Mouse (Mus musculus) midbrain, embryonic 14.5 days (tissue): ENCODE data around the gene Tkfc. TPM values are rescaled to one million over a fixed set of nuclear protein-coding genes. Genes with fewer than 3 reads are reported as not detected.
A peak's percentile ranks its signal among the peaks of the same experiment; 100 is the strongest.
"Not testable (repeated sequence)": the region's sequence is repeated elsewhere in the genome, so short reads cannot be mapped to it uniquely, and the experiment has no call there.

Experiments used
- ATAC-seq: fragments of 200-750 bp; cut with Nextera tagmentation; 2 replicates; pipeline ENCODE4 v1.8.0; 2017; ENCODE audit warnings: moderate number of reproducible peaks, moderate library complexity; ENCODE audit not compliant: low FRiP score, low TSS enrichment
- DNase-seq: peaks from one replicate; pipeline ENCODE4 v3.0.0-alpha.2; 2015
- H3K27ac ChIP-seq: fragments of 300-500 bp; sonication (generic); replicated peaks from 2 replicates; pipeline ENCODE4 v1.5.1; 2014; ENCODE audit warnings: mild to moderate bottlenecking, low read depth, low read length, moderate library complexity
- H3K27me3 ChIP-seq: fragments of 300-500 bp; sonication (generic); 2 replicates; pipeline ENCODE4 v1.6.1; 2014; ENCODE audit warnings: low read length, control low read depth, mixed read lengths; ENCODE audit not compliant: control insufficient read depth, insufficient read depth
- H3K36me3 ChIP-seq: fragments of 300-500 bp; sonication (generic); 2 replicates; pipeline ENCODE4 v1.6.1; 2014; ENCODE audit warnings: low read length, control low read depth; ENCODE audit not compliant: control insufficient read depth, insufficient read depth
- H3K4me1 ChIP-seq: fragments of 300-500 bp; sonication (generic); 2 replicates; pipeline ENCODE4 v1.6.1; 2014; ENCODE audit warnings: mild to moderate bottlenecking, antibody characterized with exemption, low read length, control low read depth; ENCODE audit not compliant: control insufficient read depth, insufficient read depth
- H3K4me2 ChIP-seq: fragments of 300-500 bp; sonication (generic); 2 replicates; pipeline ENCODE4 v1.6.1; 2014; ENCODE audit warnings: mild to moderate bottlenecking, low read length, moderate library complexity
- H3K4me3 ChIP-seq: fragments of 300-500 bp; sonication (generic); replicated peaks from 2 replicates; pipeline ENCODE4 v1.5.1; 2014; ENCODE audit warnings: low read depth, low read length
- H3K9ac ChIP-seq: fragments of 300-500 bp; sonication (generic); replicated peaks from 2 replicates; pipeline ENCODE4 v1.6.1; 2014; ENCODE audit warnings: mild to moderate bottlenecking, low read length, moderate library complexity
- H3K9me3 ChIP-seq: fragments of 300-500 bp; sonication (generic); 2 replicates; pipeline ENCODE4 v1.6.1; 2016; ENCODE audit warnings: low read length, control low read depth, mixed read lengths; ENCODE audit not compliant: control insufficient read depth
- WGBS: fragments of 180-500 bp; shearing (Covaris S2); extraction: QIAGEN DNeasy Blood & Tissue Kit; methylation state at CpG from one replicate; pipeline ENCODE4 v1.1.7; 2014; 5-methylcytosine and 5-hydroxymethylcytosine counted together
- polyA plus RNA-seq: library from polyadenylated mRNA; unstranded; fragments of >200 nt; fragmentation: Nextera tagmentation; extraction: Ambion mirVana; gene quantifications from 2 replicates; pipeline ENCODE4 v1.2.1, GENCODE M21; 2014

The Tkfc gene
- polyA plus RNA-seq, 1 experiment from 2014 or later = 27.5 TPM

DNA sequence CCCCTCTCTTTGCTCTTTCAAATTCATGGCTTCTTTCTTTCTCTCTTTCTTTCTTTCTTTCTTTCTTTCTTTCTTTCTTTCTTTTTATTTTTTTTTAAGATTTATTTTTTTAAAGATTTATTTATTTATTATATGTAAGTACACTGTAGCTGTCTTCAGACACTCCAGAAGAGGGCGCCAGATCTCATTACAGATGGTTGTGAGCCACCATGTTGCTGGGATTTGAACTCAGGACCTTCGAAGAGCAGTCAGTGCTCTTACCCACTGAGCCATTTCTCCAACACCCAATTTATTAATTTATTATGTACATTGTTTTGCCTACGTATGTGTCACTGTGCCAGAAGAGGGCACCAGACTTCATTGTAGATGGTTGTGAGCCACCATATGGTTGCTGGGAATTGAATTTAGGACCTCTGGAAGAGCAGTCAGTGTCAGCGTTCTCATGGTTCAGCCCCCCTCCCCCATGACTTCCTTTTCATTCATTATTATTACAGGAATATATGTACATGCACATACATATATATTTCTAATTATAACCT, 47.5 kb downstream of the Tkfc start:
- not testable (repeated sequence) for H3K27me3 ChIP-seq, H3K4me2 ChIP-seq, H3K4me3 ChIP-seq, H3K9ac ChIP-seq, DNase-seq, H3K27ac ChIP-seq, ATAC-seq, H3K9me3 ChIP-seq
- Histone ChIP-seq H3K36me3 (peaks cover 12% of the 10 kb centered on the region), H3K4me1 (peaks cover 18% of the 10 kb centered on the region)
- 77% methylated on average over 4 of the region's 4 CpGs for WGBS

- peaks cover 16% of the 10 kb centered on the region for H3K36me3 ChIP-seq
- 80% methylated on average over 2 of the region's 2 CpGs for WGBS
Observed at GRCm38 (mm10) chr19:10557430-10557829, 48.0 kb downstream of the Tkfc start.

GRCm38 (mm10) chr19:10557001-10557400, 48.5 kb downstream of the Tkfc start:
- no peak overlapping the region; the same call in 1 of the 2 replicates for H3K4me3 ChIP-seq
- no peak for DNase-seq
- ATAC-seq = no peak
- no peak overlapping the region for H3K27ac ChIP-seq
- WGBS = 74% methylated on average over 2 of the region's 2 CpGs
- H3K36me3 ChIP-seq = peaks cover 20% of the 10 kb centered on the region
- H3K4me2 ChIP-seq = peak overlapping the region; percentile 62; the same call in 1 of the 2 replicates
- H3K9ac ChIP-seq = no peak overlapping the region
- peaks cover 18% of the 10 kb centered on the region for H3K4me1 ChIP-seq
- no peaks in the 10 kb centered on the region for H3K27me3 ChIP-seq
- no peaks in the 10 kb centered on the region for H3K9me3 ChIP-seq

More at GRCm38 (mm10) chr19:10557430-10557829, 48.0 kb downstream of the Tkfc start:
- Histone ChIP-seq H3K4me3 (no peak overlapping the region), H3K4me1 (peaks cover 18% of the 10 kb centered on the region), H3K9ac (no peak overlapping the region), H3K27ac (no peak overlapping the region), H3K9me3 (no peaks in the 10 kb centered on the region), H3K27me3 (no peaks in the 10 kb centered on the region), H3K4me2 (no peak overlapping the region)
- DNase-seq (no peak), ATAC-seq (no peak)

- H3K4me1 ChIP-seq = peaks cover 18% of the 10 kb centered on the region
- 1% methylated on average over 43 of the region's 43 CpGs for WGBS
Observed at GRCm38 (mm10) chr19:10555624-10556510, 49.6 kb downstream of the Tkfc start, which contains the start of gene Tmem216. Gene Tmem216, minus strand, starts transcription at chr19:10556238.

GRCm38 (mm10) chr19:10539454-10539853, 66.0 kb downstream of the Tkfc start:
- Histone ChIP-seq H3K4me1 (no peaks in the 10 kb centered on the region), H3K27ac (no peak overlapping the region), H3K9me3 (no peaks in the 10 kb centered on the region), H3K36me3 (peaks cover 93% of the 10 kb centered on the region), H3K9ac (no peak overlapping the region), H3K4me2 (no peak overlapping the region), H3K27me3 (no peaks in the 10 kb centered on the region), H3K4me3 (no peak overlapping the region)
- no peak for DNase-seq
- WGBS = 97% methylated on average over 5 of the region's 5 CpGs
- no peak for ATAC-seq

More at GRCm38 (mm10) chr19:10555624-10556510, 49.6 kb downstream of the Tkfc start, which contains the start of gene Tmem216:
- ATAC-seq (peak; percentile 98), DNase-seq (peak; percentile 93)
- Histone ChIP-seq H3K36me3 (peaks cover 31% of the 10 kb centered on the region), H3K9me3 (no peaks in the 10 kb centered on the region), H3K4me3 (peak within 1 kb of the TSS; percentile 55), H3K27me3 (no peaks in the 10 kb centered on the region), H3K9ac (peak within 1 kb of the TSS; percentile 67), H3K4me2 (peak within 1 kb of the TSS; percentile 62), H3K27ac (peak within 1 kb of the TSS; percentile 87)

Other genes with a start within 250 kb of the Tkfc start
- 10.1 and 15.4 TPM in 2 replicates for gene Syt7, start 216.6 kb downstream of the Tkfc start, polyA plus RNA-seq
- 0.91 and 1.1 TPM in 2 replicates for gene Lrrc10b, start 148.2 kb downstream of the Tkfc start, polyA plus RNA-seq
- gene Ppp1r32, start 122.7 kb downstream of the Tkfc start, polyA plus RNA-seq = 1.4 and 1.6 TPM in 2 replicates
- 52.9 and 66.0 TPM in 2 replicates for gene Cpsf7, start 80.4 kb downstream of the Tkfc start, polyA plus RNA-seq
- gene Sdhaf2, start 79.5 kb downstream of the Tkfc start, polyA plus RNA-seq = 67.6 and 69.6 TPM in 2 replicates
- 60.0 and 65.8 TPM in 2 replicates for gene Tmem216, start 49.4 kb downstream of the Tkfc start, polyA plus RNA-seq
- gene Cyb561a3, start 28.5 kb downstream of the Tkfc start, polyA plus RNA-seq = 17.8 and 20.5 TPM in 2 replicates
- 42.1 and 44.3 TPM in 2 replicates for gene Tmem138, start 28.3 kb downstream of the Tkfc start, polyA plus RNA-seq
- 208 and 247 TPM in 2 replicates for gene Ddb1, start 327 bp downstream of the Tkfc start, polyA plus RNA-seq
- 0.53 and 0.83 TPM in 2 replicates for gene Vwce, start 28.6 kb upstream of the Tkfc start, polyA plus RNA-seq
- gene Pga5, start 72.4 kb upstream of the Tkfc start, polyA plus RNA-seq = not detected in 2 replicates
- 27.3 and 32.1 TPM in 2 replicates for gene Vps37c, start 83.1 kb upstream of the Tkfc start, polyA plus RNA-seq
- gene Cd5, start 133.3 kb upstream of the Tkfc start, polyA plus RNA-seq = 0.16 and 0.25 TPM in 2 replicates
- not detected in 2 replicates for gene Cd6, start 224.4 kb upstream of the Tkfc start, polyA plus RNA-seq
- gene Slc15a3, start 234.1 kb upstream of the Tkfc start, polyA plus RNA-seq = 0.20 and 0.54 TPM in 2 replicates